Mouse (Mus musculus) kidney, postnatal 0 days (tissue): Measurements from ENCODE around the gene Hdac10. TPM values are rescaled to one million over a fixed set of nuclear protein-coding genes. Genes with fewer than 3 reads are reported as not detected.

Experiments used
- ATAC-seq: fragments of 200-750 bp; cut with Nextera tagmentation; replicated peaks from 2 replicates; pipeline ENCODE4 v1.8.0; 2017; ENCODE audit warnings: low read depth, moderate number of reproducible peaks, moderate TSS enrichment, moderate library complexity; ENCODE audit not compliant: low FRiP score
- DNase-seq: peaks from one replicate; pipeline ENCODE4 v3.0.0-alpha.2; 2016; ENCODE audit warnings: low spot score
- H3K27ac ChIP-seq: fragments of 300-500 bp; sonication (generic); 2 replicates; pipeline ENCODE4 v1.5.1; 2014; ENCODE audit warnings: mild to moderate bottlenecking
- H3K27me3 ChIP-seq: fragments of 300-500 bp; sonication (generic); 2 replicates; pipeline ENCODE4 v1.6.1; 2014; ENCODE audit warnings: low read length, mixed read lengths; ENCODE audit not compliant: insufficient read depth
- H3K36me3 ChIP-seq: fragments of 300-500 bp; sonication (generic); 2 replicates; pipeline ENCODE4 v1.6.1; 2014; ENCODE audit warnings: low read length, mixed read lengths; ENCODE audit not compliant: insufficient read depth
- H3K4me1 ChIP-seq: fragments of 300-500 bp; sonication (generic); replicated peaks from 2 replicates; pipeline ENCODE4 v1.6.1; 2014; ENCODE audit warnings: antibody characterized with exemption, low read length, mixed read lengths; ENCODE audit not compliant: insufficient read depth
- H3K4me2 ChIP-seq: fragments of 300-500 bp; sonication (generic); 2 replicates; pipeline ENCODE4 v1.6.1; 2014; ENCODE audit warnings: mild to moderate bottlenecking, low read length, moderate library complexity, mixed read lengths
- H3K4me3 ChIP-seq: fragments of 300-500 bp; sonication (generic); replicated peaks from 2 replicates; pipeline ENCODE4 v1.5.1; 2014; ENCODE audit warnings: low read depth, low read length
- H3K9ac ChIP-seq: fragments of 300-500 bp; sonication (generic); 2 replicates; pipeline ENCODE4 v1.6.1; 2014; ENCODE audit warnings: low read depth, low read length
- H3K9me3 ChIP-seq: fragments of 300-500 bp; sonication (generic); replicated peaks from 2 replicates; pipeline ENCODE4 v1.6.1; 2016; ENCODE audit warnings: low read length, inconsistent platforms, mixed read lengths
- CTCF ChIP-seq: IDR thresholded peaks from 2 replicates; pipeline ENCODE4 v1.5.1; 2016; ENCODE audit warnings: antibody characterized with exemption, low read depth, mild to moderate bottlenecking, moderate library complexity
- WGBS: fragments of 180-500 bp; shearing (Covaris S2); extraction: QIAGEN DNeasy Blood & Tissue Kit; methylation state at CpG from one replicate; pipeline ENCODE4 v1.1.7; 2014; 5-methylcytosine and 5-hydroxymethylcytosine counted together
- polyA plus RNA-seq: library from polyadenylated mRNA; unstranded; fragments of >200 nt; fragmentation: Nextera tagmentation; extraction: Ambion mirVana; gene quantifications from 2 replicates; pipeline ENCODE4 v1.2.1, GENCODE M21; 2015

The Hdac10 gene
- polyA plus RNA-seq, 1 experiment from 2014 or later: 13.2 TPM

DNA sequence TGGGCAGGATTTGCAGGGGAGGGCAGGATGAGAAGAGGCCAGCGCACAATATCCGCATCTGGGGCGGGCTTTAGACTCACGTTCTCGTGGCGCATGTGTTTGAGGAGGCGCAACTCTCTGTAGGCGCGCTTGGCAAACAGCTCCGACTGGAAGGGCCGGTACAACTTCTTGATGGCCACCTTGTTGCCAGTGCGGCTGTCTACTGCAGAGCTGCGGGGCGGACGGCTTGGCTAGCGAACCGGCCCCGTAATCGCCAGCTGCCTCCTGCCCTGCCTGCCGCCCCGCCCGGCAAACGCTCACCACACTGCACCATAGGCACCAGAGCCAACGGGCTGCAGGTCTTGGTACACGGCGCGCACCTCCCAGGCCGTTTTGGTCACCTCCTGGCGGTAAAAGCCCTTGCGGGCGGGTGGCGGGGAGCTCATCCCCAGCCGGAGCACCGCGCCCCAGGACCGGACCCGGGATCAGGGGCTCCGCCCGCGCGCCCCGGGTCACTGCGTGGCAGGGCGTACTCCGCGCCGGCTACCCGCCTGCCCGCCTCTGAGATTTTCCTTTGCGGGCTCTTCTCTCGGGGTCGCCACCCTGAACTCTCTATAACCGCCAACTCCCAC, 11.7 kb upstream of the Hdac10 start:
- Histone ChIP-seq H3K4me1 (peaks cover 19% of the 10 kb centered on the region), H3K4me2 (peak overlapping the region; percentile 81), H3K4me3 (peak overlapping the region; percentile 54), H3K27me3 (peaks cover 7% of the 10 kb centered on the region; the same call in 1 of the 2 replicates), H3K9me3 (no peaks in the 10 kb centered on the region), H3K27ac (peak overlapping the region; percentile 42; the same call in 1 of the 2 replicates), H3K36me3 (no peaks in the 10 kb centered on the region), H3K9ac (peak overlapping the region; percentile 67)
- 0 out of 2 replicates have a peak, but pooled peaks have one; percentile 1 for ATAC-seq
- TF ChIP-seq CTCF: no peak
- under 1% methylated on average over 51 of the region's 53 CpGs for WGBS
- no peak for DNase-seq

- ATAC-seq: no peak
- Histone ChIP-seq H3K4me1 (peaks cover 19% of the 10 kb centered on the region), H3K9ac (no peak overlapping the region), H3K4me2 (no peak overlapping the region), H3K4me3 (no peak overlapping the region), H3K27me3 (peaks cover 7% of the 10 kb centered on the region; the same call in 1 of the 2 replicates), H3K9me3 (no peaks in the 10 kb centered on the region), H3K27ac (no peak overlapping the region), H3K36me3 (no peaks in the 10 kb centered on the region)
- WGBS: 89% methylated on average over 6 of the region's 6 CpGs
- DNase-seq: no peak
- no peak for TF ChIP-seq CTCF
Observed at GRCm38 (mm10) chr15:89138531-89138930, 10.0 kb upstream of the Hdac10 start.

- no peak for DNase-seq
- TF ChIP-seq CTCF: no peak
Observed at GRCm38 (mm10) chr15:89138046-89138405, 9.5 kb upstream of the Hdac10 start.

GRCm38 (mm10) chr15:89137378-89138045, 9.0 kb upstream of the Hdac10 start:
- 71% methylated on average over 11 of the region's 11 CpGs for WGBS
- H3K36me3 ChIP-seq: no peaks in the 10 kb centered on the region

More at GRCm38 (mm10) chr15:89138046-89138405, 9.5 kb upstream of the Hdac10 start:
- Histone ChIP-seq H3K4me3 (no peak overlapping the region), H3K9me3 (no peaks in the 10 kb centered on the region), H3K9ac (no peak overlapping the region), H3K36me3 (no peaks in the 10 kb centered on the region), H3K27me3 (peaks cover 7% of the 10 kb centered on the region; the same call in 1 of the 2 replicates), H3K4me1 (peaks cover 19% of the 10 kb centered on the region), H3K4me2 (no peak overlapping the region), H3K27ac (no peak overlapping the region)
- 72% methylated on average over 7 of the region's 7 CpGs for WGBS
- ATAC-seq: no peak

DNA sequence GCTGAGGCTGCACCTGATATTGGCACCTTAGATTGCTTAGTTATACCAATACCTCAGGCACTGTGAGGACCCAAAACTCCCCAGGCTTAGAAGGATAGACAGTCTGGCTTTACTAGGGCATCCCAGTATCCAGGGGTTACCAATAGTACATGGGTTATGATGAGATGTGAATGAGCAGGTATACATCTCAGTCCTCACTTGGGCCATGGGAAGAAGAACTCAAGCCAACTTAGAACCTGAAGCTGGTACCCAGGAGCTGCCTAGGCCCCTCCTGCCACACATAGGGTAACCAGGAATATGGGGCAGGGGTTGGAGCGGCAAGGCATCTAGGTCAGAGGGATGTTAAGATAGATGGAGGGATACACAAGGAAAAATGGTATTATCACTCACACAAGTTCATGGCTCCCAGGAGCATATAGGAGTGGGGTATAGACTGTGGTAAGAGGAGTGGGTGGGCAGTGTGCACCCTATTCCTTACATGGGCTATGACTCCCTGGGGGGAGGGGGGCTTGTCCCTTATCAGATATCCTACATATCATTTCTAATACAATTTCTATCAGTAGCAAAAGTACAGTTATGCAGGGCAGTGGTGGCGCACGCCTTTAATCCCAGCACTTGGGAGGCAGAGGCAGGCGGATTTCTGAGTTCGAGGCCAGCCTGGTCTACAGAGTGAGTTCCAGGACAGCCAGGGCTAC, 8.1 kb upstream of the Hdac10 start:
- no peak overlapping the region for H3K4me2 ChIP-seq
- H3K9me3 ChIP-seq: no peaks in the 10 kb centered on the region
- no peak overlapping the region for H3K4me3 ChIP-seq
- 93% methylated on average over 5 of the region's 5 CpGs for WGBS
- no peak overlapping the region for H3K9ac ChIP-seq
- no peak for DNase-seq
- peaks cover 17% of the 10 kb centered on the region for H3K4me1 ChIP-seq
- no peak for TF ChIP-seq CTCF
- ATAC-seq: no peak
- no peaks in the 10 kb centered on the region for H3K36me3 ChIP-seq
- H3K27me3 ChIP-seq: peaks cover 7% of the 10 kb centered on the region; the same call in 1 of the 2 replicates
- H3K27ac ChIP-seq: no peak overlapping the region

More at GRCm38 (mm10) chr15:89137378-89138045, 9.0 kb upstream of the Hdac10 start:
- H3K4me2 ChIP-seq: no peak overlapping the region
- no peaks in the 10 kb centered on the region for H3K9me3 ChIP-seq
- no peak for TF ChIP-seq CTCF
- ATAC-seq (no peak), DNase-seq (no peak)
- H3K9ac ChIP-seq: no peak overlapping the region
- H3K27me3 ChIP-seq: peaks cover 7% of the 10 kb centered on the region; the same call in 1 of the 2 replicates
- H3K27ac ChIP-seq: no peak overlapping the region
- H3K4me1 ChIP-seq: peaks cover 19% of the 10 kb centered on the region
- no peak overlapping the region for H3K4me3 ChIP-seq

GRCm38 (mm10) chr15:89131316-89131715, 2.8 kb upstream of the Hdac10 start:
- TF ChIP-seq CTCF: no peak
- H3K4me2 ChIP-seq: no peak overlapping the region
- DNase-seq: no peak
- peaks cover 11% of the 10 kb centered on the region; the same call in 1 of the 2 replicates for H3K4me1 ChIP-seq
- H3K36me3 ChIP-seq: no peaks in the 10 kb centered on the region
- no peak overlapping the region for H3K27ac ChIP-seq
- WGBS: 85% methylated on average over 3 of the region's 3 CpGs
- no peak for ATAC-seq
- H3K27me3 ChIP-seq: no peaks in the 10 kb centered on the region
- no peaks in the 10 kb centered on the region for H3K9me3 ChIP-seq
- H3K9ac ChIP-seq: no peak overlapping the region
- no peak overlapping the region for H3K4me3 ChIP-seq
